Mouse (Mus musculus) Patski (cell line): ENCODE measurements around the gene Plxna4. TPM values are rescaled to one million over a fixed set of nuclear protein-coding genes. Genes with fewer than 3 reads are reported as not detected.

Experiments
- ATAC-seq: fragments of 100-300 bp; one replicate; pipeline ENCODE4 v1.8.0; 2021
- CTCF ChIA-PET: fragments of 350-600 bp; sonication (Branson Sonifier 250); formaldehyde crosslinking; loops from one replicate; lab custom pipeline; 2022; ENCODE audit warnings: inconsistent platforms; lab: Charles Lee
- POLR2A ChIA-PET: fragments of 350-600 bp; sonication (Branson Sonifier 250); formaldehyde crosslinking; loops from one replicate; lab custom pipeline; 2022; ENCODE audit warnings: antibody characterized with exemption, inconsistent platforms; lab: Charles Lee
- DNase-seq: peaks from one replicate; pipeline ENCODE4 v3.0.0-alpha.2; 2011; ENCODE audit warnings: low read depth, low spot score
- H3K27me3 ChIP-seq: fragments of 371-371 bp; one replicate; pipeline ENCODE4 v1.5.1; 2021
- CTCF ChIP-seq: fragments of 100-300 bp; IDR thresholded peaks from one replicate; pipeline ENCODE4 v1.5.1; 2021
- in situ Hi-C: fragments of 300-500 bp; cut with MboI; formaldehyde crosslinking; loops from 3 replicates; pipeline ENCODE4 v1.11.1; 2018; ENCODE audit warnings: low pct_unique_long_range_greater_than_20kb, mixed read lengths
- polyA plus RNA-seq: library from polyadenylated mRNA; unstranded; gene quantifications from one replicate; pipeline ENCODE4 v1.2.3, GENCODE M21; 2021

Gene Plxna4
- polyA plus RNA-seq, 1 experiment from 2014 or later = 7.3 TPM

- DNase-seq (peak; percentile 75), ATAC-seq (peak; percentile 88)
- ChIA-PET POLR2A (interaction anchor here (0.7 to 1.8 kb wide), 2 partner anchors 12 to 357 kb away, joined by 5 read pairs; no protein-coding TSS in a partner anchor), CTCF (interaction anchor here (1.0 to 1.7 kb wide), 5 partner anchors 9 to 34 kb away, joined by 3 to 5 read pairs (median 4); no protein-coding TSS in a partner anchor)
- in situ Hi-C loops = no loop called here
- no peaks in the 10 kb centered on the region for H3K27me3 ChIP-seq
- no peak for TF ChIP-seq CTCF
Observed at GRCm38 (mm10) chr6:32243040-32243439, 345.0 kb downstream of the Plxna4 start.

- TF ChIP-seq CTCF = no peak
- no peaks in the 10 kb centered on the region for H3K27me3 ChIP-seq
- DNase-seq = no peak
- ChIA-PET POLR2A (no interaction called here), CTCF (interaction anchor here (1.3 kb wide), 1 partner anchor 11 kb away, joined by 5 read pairs; no protein-coding TSS in a partner anchor)
- in situ Hi-C loops = no loop called here
- no peak for ATAC-seq
Observed at GRCm38 (mm10) chr6:32231383-32231782, 356.6 kb downstream of the Plxna4 start.

GRCm38 (mm10) chr6:32226636-32227035, 361.4 kb downstream of the Plxna4 start:
- CTCF ChIA-PET = no interaction called here
- ATAC-seq (no peak), DNase-seq (no peak)
- no peaks in the 10 kb centered on the region for H3K27me3 ChIP-seq
- TF ChIP-seq CTCF = no peak
- POLR2A ChIA-PET = no interaction called here
- in situ Hi-C loops = no loop called here

- CTCF ChIA-PET = interaction anchor here (1.0 to 1.9 kb wide), 4 partner anchors 10 to 104 kb away, joined by 3 to 5 read pairs (median 3); no protein-coding TSS in a partner anchor
- ATAC-seq (no peak), DNase-seq (no peak)
- no peak for TF ChIP-seq CTCF
- POLR2A ChIA-PET = interaction anchor here (2.0 kb wide), 1 partner anchor 10 kb away, joined by 9 read pairs; no protein-coding TSS in a partner anchor
- no peaks in the 10 kb centered on the region for H3K27me3 ChIP-seq
- in situ Hi-C loops = no loop called here
Observed at GRCm38 (mm10) chr6:32224007-32224703, 363.8 kb downstream of the Plxna4 start.

GRCm38 (mm10) chr6:32220765-32221164, 367.2 kb downstream of the Plxna4 start:
- ChIA-PET CTCF (interaction anchor here (1.2 kb wide), 1 partner anchor 14 kb away, joined by 4 read pairs; no protein-coding TSS in a partner anchor), POLR2A (interaction anchor here (0.9 kb wide), 1 partner anchor 9 kb away, joined by 4 read pairs; no protein-coding TSS in a partner anchor)
- no peak for TF ChIP-seq CTCF
- in situ Hi-C loops = no loop called here
- DNase-seq = no peak
- ATAC-seq = no peak
- H3K27me3 ChIP-seq = no peaks in the 10 kb centered on the region

GRCm38 (mm10) chr6:32218544-32218943, 369.4 kb downstream of the Plxna4 start:
- DNase-seq (no peak), ATAC-seq (no peak)
- ChIA-PET POLR2A (interaction anchor here (1.0 kb wide), 1 partner anchor 11 kb away, joined by 3 read pairs; no protein-coding TSS in a partner anchor), CTCF (interaction anchor here (1.7 kb wide), 1 partner anchor 16 kb away, joined by 4 read pairs; no protein-coding TSS in a partner anchor)
- in situ Hi-C loops = no loop called here
- H3K27me3 ChIP-seq = no peaks in the 10 kb centered on the region
- no peak for TF ChIP-seq CTCF

GRCm38 (mm10) chr6:32212439-32212838, 375.6 kb downstream of the Plxna4 start:
- ChIA-PET CTCF (interaction anchor here (0.9 kb wide), 1 partner anchor 14 kb away, joined by 3 read pairs; no protein-coding TSS in a partner anchor), POLR2A (no interaction called here)
- in situ Hi-C loops = no loop called here
- no peaks in the 10 kb centered on the region for H3K27me3 ChIP-seq
- peak; percentile 89 for DNase-seq
- no peak for TF ChIP-seq CTCF
- peak; percentile 92 for ATAC-seq

GRCm38 (mm10) chr6:32210139-32210538, 377.9 kb downstream of the Plxna4 start:
- ChIA-PET CTCF (no interaction called here), POLR2A (interaction anchor here (0.6 to 1.0 kb wide), 2 partner anchors 79 to 917 kb away, joined by 3 to 4 read pairs; no protein-coding TSS in a partner anchor)
- in situ Hi-C loops = no loop called here
- ATAC-seq (no peak), DNase-seq (no peak)
- no peak for TF ChIP-seq CTCF
- no peaks in the 10 kb centered on the region for H3K27me3 ChIP-seq

- no peak for TF ChIP-seq CTCF
- H3K27me3 ChIP-seq = no peaks in the 10 kb centered on the region
- in situ Hi-C loops = no loop called here
- ATAC-seq (no peak), DNase-seq (no peak)
- POLR2A ChIA-PET = interaction anchor here (0.5 kb wide), 1 partner anchor 271 kb away, joined by 3 read pairs; no protein-coding TSS in a partner anchor
- CTCF ChIA-PET = interaction anchor here (0.9 to 1.0 kb wide), 2 partner anchors 11 to 34 kb away, joined by 3 read pairs; no protein-coding TSS in a partner anchor
Observed at GRCm38 (mm10) chr6:32208951-32209350, 379.0 kb downstream of the Plxna4 start.

- in situ Hi-C loops = no loop called here
- ATAC-seq = no peak
- POLR2A ChIA-PET = no interaction called here
- no peak for TF ChIP-seq CTCF
- H3K27me3 ChIP-seq = no peaks in the 10 kb centered on the region
- DNase-seq = no peak
- CTCF ChIA-PET = no interaction called here
Observed at GRCm38 (mm10) chr6:32204253-32204652, 383.7 kb downstream of the Plxna4 start.

- no peaks in the 10 kb centered on the region for H3K27me3 ChIP-seq
- POLR2A ChIA-PET = no interaction called here
- CTCF ChIA-PET = no interaction called here
- no peak for DNase-seq
- no peak for TF ChIP-seq CTCF
- in situ Hi-C loops = no loop called here
- no peak for ATAC-seq
Observed at GRCm38 (mm10) chr6:32203389-32203788, 384.6 kb downstream of the Plxna4 start.
